Mouse (Mus musculus): ENCODE results near the gene Usp40.

DNA sequence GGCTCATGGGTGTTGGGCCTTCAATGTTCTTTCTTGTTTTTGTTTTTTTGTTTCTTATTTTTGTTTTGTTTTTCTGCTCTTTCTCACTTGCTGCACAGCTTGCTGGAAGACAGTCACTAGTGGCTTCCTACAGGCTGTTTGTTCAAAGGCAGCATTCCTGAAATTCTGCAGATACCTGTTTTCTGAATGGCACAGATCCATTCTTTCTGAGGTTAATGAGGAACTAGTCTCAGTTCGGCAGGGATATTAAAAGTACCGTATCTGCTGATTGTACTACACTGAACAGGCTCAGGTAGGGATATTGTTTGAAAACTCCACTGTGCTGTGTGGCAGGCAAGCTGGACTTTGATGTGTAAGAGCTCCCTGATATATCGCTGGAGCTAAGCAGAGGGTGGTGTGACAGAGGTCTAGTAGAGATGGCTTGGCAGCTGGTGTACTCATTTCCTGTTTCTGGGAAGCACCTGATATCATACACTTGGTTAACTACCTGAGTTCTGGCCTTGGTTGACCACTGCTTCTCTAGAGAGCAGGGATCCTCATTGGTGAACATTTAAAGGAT lies 88.2 kb downstream of the Usp40 start:
- TF ChIP-seq CTCF (IDR thresholded peaks at IDR 0.05; ENCODE audit: low read depth), result no peak
- no peak for TF ChIP-seq EP300 (IDR thresholded peaks at IDR 0.05; ENCODE audit: low read depth)

Measured in liver, embryonic 14.5 days (tissue).